ENCODE assay signal across 12 mouse cellular contexts in genomic region chr12:12708954-12709523, GRCm38 (mm10).
A peak's percentile ranks its signal among the peaks of the same experiment; 100 is the strongest.
DNase-seq lines count a peak whose midpoint lies in the region; ATAC-seq and TF ChIP-seq lines count a peak whose summit lies in the region.
"Had no signal": no experiment of that assay in that cellular context is flagged by ENCODE, and none has a peak within 500 bp of the region (broad histone marks: within the 10 kb centered on the region; RNA-seq: fewer than 3 reads in every experiment).

No protein-coding gene starts in this region.

- DNase-seq in right cerebral cortex, adult 18-20 months, result peak; percentile 45
- no peak for DNase-seq in right cerebral cortex, postnatal 4 days
- DNase-seq in embryonic facial prominence, embryonic 14.5 days (ENCODE audit: low spot score), result peak; percentile 50
- DNase-seq in hindbrain, postnatal 0 days (ENCODE audit: low spot score), result peak; percentile 31
- DNase-seq in telencephalon, adult 2 months (ENCODE audit: low read depth, low spot score), result peak; percentile 55
- no peak for DNase-seq in cerebellum, adult 9-11 months
- DNase-seq in thymus, postnatal 36 days, result no peak
- DNase-seq: adrenal gland, postnatal 14 days; gastrocnemius, postnatal 25 days had no signal

- H3K27ac ChIP-seq in embryonic facial prominence, embryonic 14.5 days (replicated peaks; ENCODE audit: low read depth, low read length), result no peak overlapping the region
- no peak overlapping the region for H3K27ac ChIP-seq in hindbrain, postnatal 0 days
- H3K27ac ChIP-seq in kidney, embryonic 14.5 days (ENCODE audit: low read depth, low read length), result no peak overlapping the region
- H3K27ac ChIP-seq: left cerebral cortex, adult 2 months had no signal

- H3K4me3 ChIP-seq in embryonic facial prominence, embryonic 14.5 days (ENCODE audit: low read depth, low read length), result no peak overlapping the region
- no peak overlapping the region for H3K4me3 ChIP-seq in hindbrain, postnatal 0 days (ENCODE audit: low read length)
- no peak overlapping the region for H3K4me3 ChIP-seq in kidney, embryonic 14.5 days (ENCODE audit: low read length)
- H3K4me3 ChIP-seq: left cerebral cortex, adult 2 months had no signal

- no peak overlapping the region for H3K9ac ChIP-seq in embryonic facial prominence, embryonic 14.5 days (ENCODE audit: low read depth, low read length)
- no peak overlapping the region for H3K9ac ChIP-seq in hindbrain, postnatal 0 days (replicated peaks; ENCODE audit: low read length)
- no peak overlapping the region for H3K9ac ChIP-seq in kidney, embryonic 14.5 days (ENCODE audit: low read depth, low read length)

- 16% methylated on average over 14 of the region's 14 CpGs for WGBS in embryonic facial prominence, embryonic 14.5 days
- 7% methylated on average over 14 of the region's 14 CpGs for WGBS in hindbrain, postnatal 0 days
- 33% methylated on average over 14 of the region's 14 CpGs for WGBS in kidney, embryonic 14.5 days

- TF ChIP-seq CTCF in hindbrain, postnatal 0 days (IDR thresholded peaks at IDR 0.05; ENCODE audit: low read depth), result no peak

- ATAC-seq in embryonic facial prominence, embryonic 14.5 days (ENCODE audit: low read depth), result peak; percentile 33; the same call in 1 of the 2 replicates
- ATAC-seq in hindbrain, postnatal 0 days, result no peak
- no peak for ATAC-seq in kidney, embryonic 14.5 days (ENCODE audit: low FRiP score, low TSS enrichment)

- no peaks in the 10 kb centered on the region; the same call in 1 of the 2 replicates for H3K4me1 ChIP-seq in embryonic facial prominence, embryonic 14.5 days (ENCODE audit: control insufficient read depth, insufficient read depth, low read length)
- H3K4me1 ChIP-seq in hindbrain, postnatal 0 days (ENCODE audit: insufficient read depth, low read length), result 0 out of 2 replicates have a peak, but pooled peaks cover 7% of the 10 kb centered on the region
- no peaks in the 10 kb centered on the region for H3K4me1 ChIP-seq in kidney, embryonic 14.5 days (ENCODE audit: control insufficient read depth, insufficient read depth, low read length)

- peak overlapping the region; percentile 13 for H3K4me2 ChIP-seq in embryonic facial prominence, embryonic 14.5 days (ENCODE audit: low read depth, low read length)
- H3K4me2 ChIP-seq in hindbrain, postnatal 0 days (ENCODE audit: low read depth, low read length), result peak overlapping the region; percentile 17; the same call in 1 of the 2 replicates
- no peak overlapping the region for H3K4me2 ChIP-seq in kidney, embryonic 14.5 days (replicated peaks; ENCODE audit: low read depth, low read length)

- no peaks in the 10 kb centered on the region for H3K36me3 ChIP-seq in embryonic facial prominence, embryonic 14.5 days (ENCODE audit: control insufficient read depth, insufficient read depth, low read length)
- no peaks in the 10 kb centered on the region for H3K36me3 ChIP-seq in hindbrain, postnatal 0 days (ENCODE audit: insufficient read depth, low read length)
- H3K36me3 ChIP-seq in kidney, embryonic 14.5 days (ENCODE audit: control insufficient read depth, insufficient read depth, low read length), result no peaks in the 10 kb centered on the region
- H3K36me3 ChIP-seq: G1E had no signal

- peaks cover 3% of the 10 kb centered on the region; the same call in 1 of the 2 replicates for H3K9me3 ChIP-seq in embryonic facial prominence, embryonic 14.5 days (ENCODE audit: control insufficient read depth, low read length)
- H3K9me3 ChIP-seq in hindbrain, postnatal 0 days (ENCODE audit: low read length), result no peaks in the 10 kb centered on the region
- 0 out of 2 replicates have a peak, but pooled peaks cover 4% of the 10 kb centered on the region for H3K9me3 ChIP-seq in kidney, embryonic 14.5 days (ENCODE audit: control insufficient read depth, low read length)

- no peaks in the 10 kb centered on the region for H3K27me3 ChIP-seq in embryonic facial prominence, embryonic 14.5 days (replicated peaks; ENCODE audit: control insufficient read depth, insufficient read depth, low read length)
- H3K27me3 ChIP-seq in hindbrain, postnatal 0 days (ENCODE audit: insufficient read depth, low read length), result no peaks in the 10 kb centered on the region
- H3K27me3 ChIP-seq in kidney, embryonic 14.5 days (ENCODE audit: control insufficient read depth, insufficient read depth, low read length), result no peaks in the 10 kb centered on the region

Comparison
In these comparisons a context has a peak if more than half of its experiments do, and no peak if none do; other contexts are left out.
1. DNase-seq: peak in right cerebral cortex, adult 18-20 months (single experiment), embryonic facial prominence, embryonic 14.5 days (single experiment), hindbrain, postnatal 0 days (single experiment) and telencephalon, adult 2 months (single experiment); none in right cerebral cortex, postnatal 4 days (single experiment), cerebellum, adult 9-11 months (single experiment) and thymus, postnatal 36 days (0 of 2).